28 mouse cellular contexts compared by ENCODE assay signal in the genomic region with DNA sequence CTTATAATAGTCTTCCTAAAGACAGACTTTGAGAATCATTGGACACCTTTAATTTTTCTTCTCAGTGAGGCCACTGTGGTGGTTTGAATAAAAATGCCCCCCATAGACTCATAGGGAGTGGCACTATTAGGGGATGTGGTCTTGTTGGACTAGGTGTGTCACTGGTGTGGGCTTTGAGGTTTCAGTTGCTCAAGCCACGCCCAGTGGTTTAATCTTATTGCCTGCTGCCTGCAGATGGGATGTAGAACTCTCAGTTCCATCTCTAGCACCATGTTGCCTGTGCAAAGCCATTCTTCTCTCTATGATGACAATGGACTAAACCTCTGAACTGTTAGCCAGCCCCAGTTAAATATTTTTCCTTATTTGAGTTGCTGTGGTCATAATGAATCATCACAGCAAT. TPM values are rescaled to one million over a fixed set of nuclear protein-coding genes. Genes with fewer than 3 reads are reported as not detected.
DNase-seq lines count a peak whose midpoint lies in the region; ATAC-seq and TF ChIP-seq lines count a peak whose summit lies in the region.
"Had no signal": no experiment of that assay in that cellular context is flagged by ENCODE, and none has a peak within 500 bp of the region (broad histone marks: within the 10 kb centered on the region; RNA-seq: fewer than 3 reads in every experiment).

No protein-coding gene starts in this region.

- no peak for TF ChIP-seq CTCF in liver, postnatal 0 days (IDR thresholded peaks at IDR 0.05; ENCODE audit: low read depth)

- 0 out of 2 replicates have a peak, but pooled peaks have one; percentile 22 for ATAC-seq in embryonic facial prominence, embryonic 12.5 days (ENCODE audit: insufficient number of reproducible peaks, insufficient read depth, low FRiP score, low TSS enrichment)
- peak; percentile 49; the same call in 1 of the 2 replicates for ATAC-seq in liver, postnatal 0 days
- no peak for ATAC-seq in forebrain, embryonic 12.5 days (ENCODE audit: low FRiP score)
- ATAC-seq: forebrain, embryonic 13.5 days; inflammation-experienced regulatory T-cells, adult 6 months; midbrain, embryonic 15.5 days; Patski had no signal

- no peaks in the 10 kb centered on the region for H3K36me3 ChIP-seq in embryonic facial prominence, embryonic 12.5 days
- no peaks in the 10 kb centered on the region for H3K36me3 ChIP-seq in embryonic facial prominence, embryonic 10.5 days (replicated peaks)
- no peaks in the 10 kb centered on the region for H3K36me3 ChIP-seq in liver, postnatal 0 days (replicated peaks; ENCODE audit: insufficient read depth, low read length)
- H3K36me3 ChIP-seq in forebrain, embryonic 12.5 days (replicated peaks) = no peaks in the 10 kb centered on the region
- H3K36me3 ChIP-seq: embryonic facial prominence, embryonic 15.5 days; heart, embryonic 12.5 days; hindbrain, embryonic 13.5 days; limb, embryonic 13.5 days; midbrain, embryonic 10.5 days; midbrain, embryonic 15.5 days; neural tube, embryonic 12.5 days had no signal

- no peak for DNase-seq in embryonic facial prominence, embryonic 10.5 days (ENCODE audit: low spot score)
- peak; percentile 12 for DNase-seq in liver
- DNase-seq in liver, postnatal 0 days = no peak
- no peak for DNase-seq in right cerebral cortex, adult 18-20 months
- DNase-seq in kidney, postnatal 10 days = no peak
- no peak for DNase-seq in urinary bladder, postnatal 25 days (ENCODE audit: low spot score)
- DNase-seq: adrenal gland, postnatal 10 days; cerebellum, adult 9-11 months; gastrocnemius, postnatal 14 days; heart, adult 2 months; heart, postnatal 4 days; kidney, adult 11 months; kidney, postnatal 36 days had no signal

- H3K4me1 ChIP-seq in embryonic facial prominence, embryonic 12.5 days = no peaks in the 10 kb centered on the region
- H3K4me1 ChIP-seq in embryonic facial prominence, embryonic 10.5 days = no peaks in the 10 kb centered on the region
- H3K4me1 ChIP-seq in liver, postnatal 0 days (ENCODE audit: insufficient read depth) = peaks cover 9% of the 10 kb centered on the region
- no peaks in the 10 kb centered on the region for H3K4me1 ChIP-seq in forebrain, embryonic 12.5 days
- H3K4me1 ChIP-seq: embryonic facial prominence, embryonic 15.5 days; forebrain, embryonic 13.5 days; heart, embryonic 12.5 days; hindbrain, embryonic 13.5 days; limb, embryonic 13.5 days; midbrain, embryonic 10.5 days; midbrain, embryonic 15.5 days; neural tube, embryonic 12.5 days had no signal

- H3K27ac ChIP-seq in embryonic facial prominence, embryonic 12.5 days = no peak overlapping the region
- no peak overlapping the region for H3K27ac ChIP-seq in embryonic facial prominence, embryonic 10.5 days (replicated peaks)
- H3K27ac ChIP-seq in liver, postnatal 0 days (ENCODE audit: low read depth) = no peak overlapping the region
- H3K27ac ChIP-seq in forebrain, embryonic 12.5 days = no peak overlapping the region
- H3K27ac ChIP-seq: embryonic facial prominence, embryonic 15.5 days; forebrain, embryonic 13.5 days; heart, adult 2 months; hindbrain, embryonic 13.5 days; limb, embryonic 13.5 days; macrophage; midbrain, embryonic 10.5 days; midbrain, embryonic 15.5 days; neural tube, embryonic 12.5 days had no signal

- 62% methylated on average over 1 of the region's 1 CpGs for WGBS in embryonic facial prominence, embryonic 12.5 days
- WGBS in embryonic facial prominence, embryonic 10.5 days = 79% methylated on average over 1 of the region's 1 CpGs
- WGBS in liver, postnatal 0 days (ENCODE audit: insufficient replicate concordance) = 31% methylated on average over 1 of the region's 1 CpGs
- WGBS in forebrain, embryonic 12.5 days = 73% methylated on average over 1 of the region's 1 CpGs

- H3K4me3 ChIP-seq in embryonic facial prominence, embryonic 12.5 days = no peak overlapping the region
- H3K4me3 ChIP-seq in embryonic facial prominence, embryonic 10.5 days = no peak overlapping the region
- H3K4me3 ChIP-seq in liver, postnatal 0 days (ENCODE audit: low read depth, low read length) = no peak overlapping the region
- H3K4me3 ChIP-seq in forebrain, embryonic 12.5 days (replicated peaks) = no peak overlapping the region
- H3K4me3 ChIP-seq: embryonic facial prominence, embryonic 15.5 days; forebrain, embryonic 13.5 days; heart, adult 2 months; heart, embryonic 12.5 days; hindbrain, embryonic 13.5 days; limb, embryonic 13.5 days; midbrain, embryonic 10.5 days; midbrain, embryonic 15.5 days; neural tube, embryonic 12.5 days had no signal

- no peak overlapping the region for H3K9ac ChIP-seq in embryonic facial prominence, embryonic 12.5 days
- H3K9ac ChIP-seq in liver, postnatal 0 days (replicated peaks) = no peak overlapping the region
- no peak overlapping the region for H3K9ac ChIP-seq in forebrain, embryonic 12.5 days
- H3K9ac ChIP-seq: embryonic facial prominence, embryonic 15.5 days; forebrain, embryonic 13.5 days; heart, embryonic 12.5 days; hindbrain, embryonic 13.5 days; limb, embryonic 13.5 days; midbrain, embryonic 15.5 days; neural tube, embryonic 12.5 days had no signal

- H3K4me2 ChIP-seq in embryonic facial prominence, embryonic 12.5 days (replicated peaks) = no peak overlapping the region
- H3K4me2 ChIP-seq in liver, postnatal 0 days (ENCODE audit: low read depth, low read length) = no peak overlapping the region
- no peak overlapping the region for H3K4me2 ChIP-seq in forebrain, embryonic 12.5 days
- H3K4me2 ChIP-seq: embryonic facial prominence, embryonic 15.5 days; forebrain, embryonic 13.5 days; heart, embryonic 12.5 days; hindbrain, embryonic 13.5 days; limb, embryonic 13.5 days; midbrain, embryonic 15.5 days; neural tube, embryonic 12.5 days had no signal

- H3K9me3 ChIP-seq in embryonic facial prominence, embryonic 12.5 days = no peaks in the 10 kb centered on the region
- no peaks in the 10 kb centered on the region for H3K9me3 ChIP-seq in embryonic facial prominence, embryonic 10.5 days
- H3K9me3 ChIP-seq in liver, postnatal 0 days (ENCODE audit: low read length) = no peaks in the 10 kb centered on the region
- no peaks in the 10 kb centered on the region for H3K9me3 ChIP-seq in forebrain, embryonic 12.5 days
- H3K9me3 ChIP-seq: embryonic facial prominence, embryonic 15.5 days; forebrain, embryonic 13.5 days; heart, embryonic 12.5 days; hindbrain, embryonic 13.5 days; limb, embryonic 13.5 days; midbrain, embryonic 10.5 days; midbrain, embryonic 15.5 days; neural tube, embryonic 12.5 days had no signal

- TF ChIP-seq EP300 in liver, postnatal 0 days (IDR thresholded peaks at IDR 0.05; ENCODE audit: low read depth) = 0 out of 2 replicates have a peak, but pooled peaks have one; percentile 34

- H3K27me3 ChIP-seq in embryonic facial prominence, embryonic 12.5 days = no peaks in the 10 kb centered on the region
- H3K27me3 ChIP-seq in embryonic facial prominence, embryonic 10.5 days (replicated peaks; ENCODE audit: low read depth, poor library complexity, severe bottlenecking) = no peaks in the 10 kb centered on the region
- no peaks in the 10 kb centered on the region for H3K27me3 ChIP-seq in liver, postnatal 0 days (ENCODE audit: insufficient read depth, low read length)
- no peaks in the 10 kb centered on the region for H3K27me3 ChIP-seq in forebrain, embryonic 12.5 days
- H3K27me3 ChIP-seq: CH12.LX; embryonic facial prominence, embryonic 15.5 days; forebrain, embryonic 13.5 days; heart, embryonic 12.5 days; hindbrain, embryonic 13.5 days; limb, embryonic 13.5 days; midbrain, embryonic 15.5 days; neural tube, embryonic 12.5 days; Patski had no signal

RNA-seq across cellular contexts. Expression of a gene that starts 4.1 kb away (rescaled TPM):
- 0.67 and 1.3 TPM in 2 replicates for polyA plus RNA-seq in embryonic facial prominence, embryonic 12.5 days (2016; fragmentation: Nextera tagmentation; extraction: Ambion mirVana)
- 0.29 and 0.55 TPM in 2 replicates for polyA plus RNA-seq in embryonic facial prominence, embryonic 10.5 days (2016; fragmentation: Nextera tagmentation; extraction: Ambion mirVana)
- polyA plus RNA-seq in liver, postnatal 0 days (2015; fragmentation: Nextera tagmentation; extraction: Ambion mirVana) = 17.2 and 17.9 TPM in 2 replicates
- polyA plus RNA-seq in forebrain, embryonic 12.5 days (2016; fragmentation: Nextera tagmentation; extraction: Ambion mirVana) = 0.62 and 0.79 TPM in 2 replicates
- polyA plus RNA-seq: Patski had no signal

RNA-seq across cellular contexts. Expression of a gene that starts 24.9 kb away (rescaled TPM):
- not detected in 2 replicates for polyA plus RNA-seq in embryonic facial prominence, embryonic 12.5 days (2016; fragmentation: Nextera tagmentation; extraction: Ambion mirVana)
- polyA plus RNA-seq in embryonic facial prominence, embryonic 10.5 days (2016; fragmentation: Nextera tagmentation; extraction: Ambion mirVana) = not detected in 2 replicates
- polyA plus RNA-seq in liver, postnatal 0 days (2015; fragmentation: Nextera tagmentation; extraction: Ambion mirVana) = 5.7 and 6.1 TPM in 2 replicates
- not detected in 2 replicates for polyA plus RNA-seq in forebrain, embryonic 12.5 days (2016; fragmentation: Nextera tagmentation; extraction: Ambion mirVana)
- polyA plus RNA-seq: forebrain, embryonic 13.5 days; heart, embryonic 12.5 days; hindbrain, embryonic 13.5 days; kidney, embryonic 14.5 days; midbrain, embryonic 10.5 days; midbrain, embryonic 15.5 days; neural tube, embryonic 12.5 days; Patski had no signal
